Mouse (Mus musculus): Measurements from ENCODE around the gene Uhrf1bp1l. TPM values are rescaled to one million over a fixed set of nuclear protein-coding genes. Genes with fewer than 3 reads are reported as not detected.

Gene Uhrf1bp1l
- polyA plus RNA-seq, 1 experiment from 2014 or later: 28.9 TPM

GRCm38 (mm10) chr10:89747221-89747905 is 2.6 kb downstream of the Uhrf1bp1l start:
- Histone ChIP-seq H3K36me3 (no peaks in the 10 kb centered on the region), H3K27ac (replicated peaks) (no peak overlapping the region), H3K4me2 (peak overlapping the region; percentile 17; the same call in 1 of the 2 replicates), H3K9ac (replicated peaks) (0 out of 2 replicates have a peak overlapping the region, but pooled peaks have one; percentile 10), H3K27me3 (replicated peaks) (no peaks in the 10 kb centered on the region), H3K9me3 (replicated peaks) (no peaks in the 10 kb centered on the region), H3K4me3 (replicated peaks) (no peak overlapping the region), H3K4me1 (peaks cover 13% of the 10 kb centered on the region)
- WGBS: 90% methylated on average over 8 of the region's 8 CpGs
- no peak for ATAC-seq (ENCODE audit: low FRiP score)

- H3K36me3 ChIP-seq: no peaks in the 10 kb centered on the region
- H3K27me3 ChIP-seq (replicated peaks): no peaks in the 10 kb centered on the region
- no peak overlapping the region for H3K27ac ChIP-seq (replicated peaks)
- WGBS: 100% methylated on average over 1 of the region's 1 CpGs
- H3K4me2 ChIP-seq: no peak overlapping the region
- peaks cover 13% of the 10 kb centered on the region for H3K4me1 ChIP-seq
- no peak overlapping the region for H3K9ac ChIP-seq (replicated peaks)
- ATAC-seq (ENCODE audit: low FRiP score): no peak
- no peak overlapping the region for H3K4me3 ChIP-seq (replicated peaks)
- no peaks in the 10 kb centered on the region for H3K9me3 ChIP-seq (replicated peaks)
Measured at GRCm38 (mm10) chr10:89747911-89748310, 3.1 kb downstream of the Uhrf1bp1l start.

- Histone ChIP-seq H3K36me3 (no peaks in the 10 kb centered on the region), H3K4me3 (replicated peaks) (no peak overlapping the region), H3K4me1 (peaks cover 13% of the 10 kb centered on the region), H3K9me3 (replicated peaks) (no peaks in the 10 kb centered on the region; the same call in 1 of the 2 replicates), H3K27ac (replicated peaks) (no peak overlapping the region), H3K27me3 (replicated peaks) (no peaks in the 10 kb centered on the region), H3K4me2 (no peak overlapping the region), H3K9ac (replicated peaks) (no peak overlapping the region)
- 93% methylated on average over 2 of the region's 2 CpGs for WGBS
- ATAC-seq (ENCODE audit: low FRiP score): no peak
Measured at GRCm38 (mm10) chr10:89748619-89749018, 3.8 kb downstream of the Uhrf1bp1l start.

- H3K27ac ChIP-seq (replicated peaks): no peak overlapping the region
- H3K9me3 ChIP-seq (replicated peaks): no peaks in the 10 kb centered on the region; the same call in 1 of the 2 replicates
- H3K9ac ChIP-seq (replicated peaks): no peak overlapping the region
- H3K27me3 ChIP-seq (replicated peaks): no peaks in the 10 kb centered on the region
- H3K36me3 ChIP-seq: no peaks in the 10 kb centered on the region
- ATAC-seq (ENCODE audit: low FRiP score): no peak
- H3K4me3 ChIP-seq (replicated peaks): no peak overlapping the region
- H3K4me1 ChIP-seq: peaks cover 13% of the 10 kb centered on the region
- 86% methylated on average over 5 of the region's 5 CpGs for whole genome bisulfite sequencing
- H3K4me2 ChIP-seq: no peak overlapping the region
Measured at GRCm38 (mm10) chr10:89751069-89751468, 6.3 kb downstream of the Uhrf1bp1l start.

DNA sequence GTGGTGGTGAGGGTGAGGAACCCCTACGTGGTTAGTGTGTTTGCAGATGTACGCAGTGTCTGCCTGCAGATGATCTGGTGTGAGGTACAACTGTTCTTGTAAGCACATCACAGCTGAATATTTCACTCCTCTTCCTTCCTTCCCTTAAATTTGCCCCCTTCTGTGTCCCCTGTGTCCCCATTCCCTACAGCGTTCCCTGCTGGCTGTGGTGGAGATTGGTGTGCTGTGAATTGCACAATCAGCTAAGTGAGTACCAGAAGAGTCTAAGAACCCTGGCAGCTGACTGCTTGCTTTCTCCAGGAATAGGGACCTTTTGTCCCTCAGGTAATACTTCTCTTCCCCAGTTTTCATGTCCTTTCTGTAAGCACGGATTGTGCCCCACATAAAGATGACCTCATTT is 10.4 kb downstream of the Uhrf1bp1l start:
- WGBS: 92% methylated on average over 4 of the region's 4 CpGs
- H3K4me1 ChIP-seq: no peaks in the 10 kb centered on the region
- no peaks in the 10 kb centered on the region; the same call in 1 of the 2 replicates for H3K9me3 ChIP-seq (replicated peaks)
- ATAC-seq (ENCODE audit: low FRiP score): no peak
- no peak overlapping the region for H3K27ac ChIP-seq (replicated peaks)
- no peaks in the 10 kb centered on the region for H3K27me3 ChIP-seq (replicated peaks)
- H3K4me2 ChIP-seq: no peak overlapping the region
- H3K36me3 ChIP-seq: no peaks in the 10 kb centered on the region
- H3K4me3 ChIP-seq (replicated peaks): no peak overlapping the region
- H3K9ac ChIP-seq (replicated peaks): no peak overlapping the region

DNA sequence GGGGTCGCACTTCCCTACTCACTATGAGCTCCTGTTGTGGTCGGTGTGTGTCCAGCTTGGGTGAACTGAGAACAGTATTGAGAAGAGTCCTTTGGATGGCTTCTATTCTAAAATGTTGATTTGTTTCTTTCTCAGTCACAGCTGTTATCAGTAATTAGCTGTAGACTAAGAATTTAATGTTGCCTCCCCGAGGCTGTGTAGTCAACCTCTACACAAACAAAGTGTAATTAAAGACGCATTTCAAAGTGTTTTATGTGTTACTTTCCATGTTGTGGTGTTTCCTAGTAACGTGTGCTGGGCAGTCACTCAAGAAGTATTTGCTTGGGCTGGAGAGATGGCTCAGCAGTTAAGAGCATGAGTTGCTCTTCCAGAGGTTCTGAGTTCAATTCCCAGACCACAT is 16.0 kb downstream of the Uhrf1bp1l start:
- 0 out of 2 replicates have a peak, but pooled peaks have one; percentile 14 for ATAC-seq (ENCODE audit: low FRiP score)
- Histone ChIP-seq H3K36me3 (no peaks in the 10 kb centered on the region), H3K9ac (replicated peaks) (no peak overlapping the region), H3K9me3 (replicated peaks) (no peaks in the 10 kb centered on the region), H3K4me1 (no peaks in the 10 kb centered on the region), H3K27me3 (replicated peaks) (no peaks in the 10 kb centered on the region), H3K4me2 (no peak overlapping the region), H3K4me3 (replicated peaks) (no peak overlapping the region), H3K27ac (replicated peaks) (no peak overlapping the region)
- 51% methylated on average over 5 of the region's 5 CpGs for WGBS

DNA sequence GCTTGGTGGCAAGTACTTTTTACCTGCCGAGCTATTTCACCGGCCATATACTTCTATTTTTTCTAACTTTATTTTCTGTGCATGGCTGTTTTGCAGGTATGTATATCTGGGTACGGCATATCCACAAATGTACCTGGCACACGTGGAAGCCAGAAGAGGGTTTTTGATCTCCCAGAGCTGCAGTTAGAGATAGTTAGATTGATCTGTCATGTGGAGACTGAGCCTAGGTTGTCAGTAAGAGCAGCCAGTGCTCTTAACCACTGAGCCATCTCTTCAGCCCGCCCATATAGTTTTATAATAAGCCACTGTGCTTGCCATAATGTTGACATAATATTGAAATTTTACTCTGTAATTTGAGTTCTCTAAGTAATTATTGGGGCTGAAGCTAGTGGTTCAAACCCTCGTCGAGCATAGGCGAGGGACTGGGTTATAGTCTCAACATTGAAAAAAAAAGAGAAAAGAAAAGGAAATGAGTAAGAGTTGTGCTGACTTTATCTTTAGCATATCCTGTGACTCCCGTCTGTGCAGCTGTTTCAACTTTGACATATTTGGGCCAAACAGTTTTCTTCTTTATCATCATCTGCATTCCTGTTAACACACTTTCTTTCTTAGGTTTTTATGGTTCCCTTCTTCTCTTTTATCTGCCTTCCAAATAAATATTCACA is 19.8 kb downstream of the Uhrf1bp1l start:
- Histone ChIP-seq H3K27ac (replicated peaks) (no peak overlapping the region), H3K9me3 (replicated peaks) (no peaks in the 10 kb centered on the region), H3K27me3 (replicated peaks) (no peaks in the 10 kb centered on the region), H3K4me1 (no peaks in the 10 kb centered on the region), H3K36me3 (no peaks in the 10 kb centered on the region), H3K4me3 (replicated peaks) (no peak overlapping the region), H3K4me2 (no peak overlapping the region), H3K9ac (replicated peaks) (no peak overlapping the region)
- no peak for ATAC-seq (ENCODE audit: low FRiP score)
- WGBS: 87% methylated on average over 9 of the region's 9 CpGs

- H3K36me3 ChIP-seq: no peaks in the 10 kb centered on the region
- no peak overlapping the region for H3K4me3 ChIP-seq (replicated peaks)
- no peaks in the 10 kb centered on the region for H3K27me3 ChIP-seq (replicated peaks)
- no peaks in the 10 kb centered on the region for H3K9me3 ChIP-seq (replicated peaks)
- WGBS: 90% methylated on average over 11 of the region's 11 CpGs
- no peak overlapping the region for H3K4me2 ChIP-seq
- no peak overlapping the region for H3K27ac ChIP-seq (replicated peaks)
- no peak for ATAC-seq (ENCODE audit: low FRiP score)
- no peaks in the 10 kb centered on the region for H3K4me1 ChIP-seq
- H3K9ac ChIP-seq (replicated peaks): no peak overlapping the region
Measured at GRCm38 (mm10) chr10:89765790-89766714, 21.3 kb downstream of the Uhrf1bp1l start.

GRCm38 (mm10) chr10:89768352-89769020 is 23.7 kb downstream of the Uhrf1bp1l start:
- Histone ChIP-seq H3K4me3 (replicated peaks) (no peak overlapping the region), H3K9me3 (replicated peaks) (no peaks in the 10 kb centered on the region), H3K27ac (replicated peaks) (no peak overlapping the region), H3K36me3 (no peaks in the 10 kb centered on the region), H3K27me3 (replicated peaks) (no peaks in the 10 kb centered on the region), H3K4me2 (no peak overlapping the region), H3K9ac (replicated peaks) (no peak overlapping the region), H3K4me1 (no peaks in the 10 kb centered on the region)
- WGBS: 87% methylated on average over 7 of the region's 7 CpGs
- ATAC-seq (ENCODE audit: low FRiP score): no peak

GRCm38 (mm10) chr10:89769096-89769495 is 24.3 kb downstream of the Uhrf1bp1l start:
- Histone ChIP-seq H3K9ac (replicated peaks) (no peak overlapping the region), H3K4me3 (replicated peaks) (no peak overlapping the region), H3K9me3 (replicated peaks) (no peaks in the 10 kb centered on the region), H3K4me1 (no peaks in the 10 kb centered on the region), H3K36me3 (no peaks in the 10 kb centered on the region), H3K4me2 (no peak overlapping the region), H3K27me3 (replicated peaks) (no peaks in the 10 kb centered on the region), H3K27ac (replicated peaks) (no peak overlapping the region)
- ATAC-seq (ENCODE audit: low FRiP score): no peak
- 92% methylated on average over 4 of the region's 4 CpGs for WGBS

- 63% methylated on average over 2 of the region's 2 CpGs for WGBS
Measured at GRCm38 (mm10) chr10:89771894-89772293, 27.1 kb downstream of the Uhrf1bp1l start.

More at GRCm38 (mm10) chr10:89771894-89772293, 27.1 kb downstream of the Uhrf1bp1l start:
- Histone ChIP-seq H3K9ac (replicated peaks) (no peak overlapping the region), H3K4me2 (no peak overlapping the region), H3K4me1 (no peaks in the 10 kb centered on the region), H3K27ac (replicated peaks) (no peak overlapping the region), H3K36me3 (0 out of 2 replicates have a peak, but pooled peaks cover 3% of the 10 kb centered on the region), H3K9me3 (replicated peaks) (no peaks in the 10 kb centered on the region), H3K4me3 (replicated peaks) (no peak overlapping the region), H3K27me3 (replicated peaks) (no peaks in the 10 kb centered on the region)
- no peak for ATAC-seq (ENCODE audit: low FRiP score)
